In the genomic region with DNA sequence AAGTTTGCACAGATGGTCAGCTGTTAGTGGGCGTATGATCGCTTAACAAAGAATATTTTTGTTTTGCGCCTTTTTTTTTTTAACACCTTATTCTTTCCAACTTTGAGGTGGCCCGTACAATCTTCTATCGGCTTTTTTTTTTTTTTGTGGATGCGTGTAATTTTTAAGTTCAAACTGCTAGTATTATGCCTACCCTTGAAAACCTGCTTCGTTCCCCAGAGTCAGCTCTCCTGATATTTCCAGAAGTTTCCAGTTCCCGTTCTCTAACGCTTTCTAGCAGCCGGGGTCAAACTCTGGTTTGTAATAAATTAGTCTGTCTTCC, we compare ENCODE assay signal across 8 mouse cellular contexts. TPM values are rescaled to one million over a fixed set of nuclear protein-coding genes. Genes with fewer than 3 reads are reported as not detected.
DNase-seq lines count a peak whose midpoint lies in the region; ATAC-seq lines count a peak whose summit lies in the region.

No protein-coding gene starts in this region.

- H3K9ac ChIP-seq in limb, embryonic 15.5 days, result peak overlapping the region; percentile 35; the same call in 1 of the 2 replicates
- peak overlapping the region; percentile 46 for H3K9ac ChIP-seq in stomach, embryonic 16.5 days (ENCODE audit: low read length)

- no peaks in the 10 kb centered on the region for H3K9me3 ChIP-seq in erythroblast, embryonic 14.5 days (ENCODE audit: control insufficient read depth, low read length)
- no peaks in the 10 kb centered on the region for H3K9me3 ChIP-seq in limb, embryonic 15.5 days
- H3K9me3 ChIP-seq in stomach, embryonic 16.5 days (replicated peaks; ENCODE audit: control insufficient read depth, low read length), result no peaks in the 10 kb centered on the region

- H3K36me3 ChIP-seq in erythroblast, embryonic 14.5 days (ENCODE audit: control insufficient read depth), result peaks cover 7% of the 10 kb centered on the region
- peaks cover 5% of the 10 kb centered on the region; the same call in 1 of the 2 replicates for H3K36me3 ChIP-seq in limb, embryonic 15.5 days
- H3K36me3 ChIP-seq in stomach, embryonic 16.5 days (ENCODE audit: control insufficient read depth, insufficient read depth, low read length), result no peaks in the 10 kb centered on the region

- peak overlapping the region; percentile 86 for H3K4me3 ChIP-seq in erythroblast, embryonic 14.5 days (replicated peaks)
- H3K4me3 ChIP-seq in limb, embryonic 15.5 days, result peak overlapping the region; percentile 94
- H3K4me3 ChIP-seq in stomach, embryonic 16.5 days (replicated peaks; ENCODE audit: low read length), result peak overlapping the region; percentile 90

- 2% methylated on average over 10 of the region's 10 CpGs for WGBS in limb, embryonic 15.5 days
- WGBS in stomach, embryonic 16.5 days, result under 1% methylated on average over 10 of the region's 10 CpGs

- H3K4me2 ChIP-seq in limb, embryonic 15.5 days, result peak overlapping the region; percentile 75
- peak overlapping the region; percentile 64 for H3K4me2 ChIP-seq in stomach, embryonic 16.5 days (ENCODE audit: low read depth, low read length)

- peak; percentile 13 for DNase-seq in right cerebral cortex, adult 18-20 months
- no peak for DNase-seq in right cerebral cortex, postnatal 10 days (ENCODE audit: low spot score in 2 of 2)
- no peak for DNase-seq in urinary bladder, postnatal 14 days (ENCODE audit: low spot score)
- no peak for DNase-seq in gastrocnemius, postnatal 14 days

- no peak for ATAC-seq in erythroblast, adult 5-6 weeks (replicated peaks; ENCODE audit: low FRiP score, poor library complexity, severe bottlenecking)
- no peak for ATAC-seq in limb, embryonic 15.5 days (ENCODE audit: insufficient number of reproducible peaks, low FRiP score, low TSS enrichment, low read depth)
- ATAC-seq in stomach, embryonic 16.5 days (ENCODE audit: insufficient read depth, low FRiP score), result no peak

- intact Hi-C loops in gastrocnemius, postnatal 14 days (cut with DNase I; ENCODE audit: low total_unique reads), result no loop called here

- H3K27ac ChIP-seq in limb, embryonic 15.5 days, result peak overlapping the region; percentile 78
- peak overlapping the region; percentile 90 for H3K27ac ChIP-seq in stomach, embryonic 16.5 days (ENCODE audit: low read length)

- H3K27me3 ChIP-seq in erythroblast, embryonic 14.5 days (ENCODE audit: control insufficient read depth), result peaks cover 18% of the 10 kb centered on the region
- no peaks in the 10 kb centered on the region for H3K27me3 ChIP-seq in limb, embryonic 15.5 days
- no peaks in the 10 kb centered on the region for H3K27me3 ChIP-seq in stomach, embryonic 16.5 days (ENCODE audit: control insufficient read depth, insufficient read depth, low read length)

- peaks cover 52% of the 10 kb centered on the region for H3K4me1 ChIP-seq in erythroblast, embryonic 14.5 days (ENCODE audit: control insufficient read depth)
- H3K4me1 ChIP-seq in limb, embryonic 15.5 days, result peaks cover 18% of the 10 kb centered on the region
- peaks cover 7% of the 10 kb centered on the region; the same call in 1 of the 2 replicates for H3K4me1 ChIP-seq in stomach, embryonic 16.5 days (ENCODE audit: control insufficient read depth, insufficient read depth, low read length)

RNA-seq across cellular contexts. Expression of a gene that starts 1.0 kb away (rescaled TPM):
- 1.6 and 2.5 TPM in 2 replicates for polyA plus RNA-seq in erythroblast, embryonic 14.5 days (2012)
- total RNA-seq in erythroblast, adult 5-6 weeks (2015; ENCODE audit: low replicate concordance), result 6.0 and 29.9 TPM in 2 replicates
- 3.6 and 11.8 TPM in 2 replicates for total RNA-seq in erythroblast, adult 5-6 weeks (2017; ENCODE audit: low replicate concordance)
- 10.5 and 13.1 TPM in 2 replicates for polyA plus RNA-seq in limb, embryonic 15.5 days (2015; fragmentation: Nextera tagmentation; extraction: Ambion mirVana)
- 5.3 and 7.0 TPM in 2 replicates for polyA plus RNA-seq in stomach, embryonic 16.5 days (2015; fragmentation: Nextera tagmentation; extraction: Ambion mirVana)
- 10 to 100 TPM; 12.1 to 16.2 TPM for total RNA-seq in gastrocnemius, postnatal 14 days (2021)
